8 mouse cellular contexts compared by ENCODE assay signal in genomic region chr15:102105764-102106730, GRCm38 (mm10). TPM values are rescaled to one million over a fixed set of nuclear protein-coding genes. Genes with fewer than 3 reads are reported as not detected.
A peak's percentile ranks its signal among the peaks of the same experiment; 100 is the strongest.
DNase-seq lines count a peak whose midpoint lies in the region; ATAC-seq and TF ChIP-seq lines count a peak whose summit lies in the region.

No protein-coding gene starts in this region.

- TF ChIP-seq CTCF in cerebellum, adult 2 months (IDR thresholded peaks at IDR 0.05; ENCODE audit: borderline replicate concordance, insufficient read depth, low read depth, low read length): no peak

- no peaks in the 10 kb centered on the region for H3K9me3 ChIP-seq in embryonic facial prominence, embryonic 15.5 days (replicated peaks)
- no peaks in the 10 kb centered on the region for H3K9me3 ChIP-seq in intestine, embryonic 14.5 days (ENCODE audit: control insufficient read depth, low read length)
- no peaks in the 10 kb centered on the region for H3K9me3 ChIP-seq in lung, embryonic 16.5 days (ENCODE audit: control insufficient read depth, low read length)

- H3K4me1 ChIP-seq in cerebellum, adult 2 months (ENCODE audit: control insufficient read depth, insufficient read depth, low read length): peaks cover 21% of the 10 kb centered on the region
- H3K4me1 ChIP-seq in embryonic facial prominence, embryonic 15.5 days: peaks cover 85% of the 10 kb centered on the region
- H3K4me1 ChIP-seq in intestine, embryonic 14.5 days (replicated peaks; ENCODE audit: control insufficient read depth, insufficient read depth, low read length): peaks cover 57% of the 10 kb centered on the region
- peaks cover 72% of the 10 kb centered on the region for H3K4me1 ChIP-seq in lung, embryonic 16.5 days (replicated peaks; ENCODE audit: control insufficient read depth, insufficient read depth, low read length)

- no peaks in the 10 kb centered on the region for H3K27me3 ChIP-seq in cerebellum, adult 2 months (ENCODE audit: control insufficient read depth, insufficient read depth, low read length)
- H3K27me3 ChIP-seq in embryonic facial prominence, embryonic 15.5 days: no peaks in the 10 kb centered on the region
- no peaks in the 10 kb centered on the region for H3K27me3 ChIP-seq in intestine, embryonic 14.5 days (replicated peaks; ENCODE audit: control insufficient read depth, insufficient read depth, low read length)
- no peaks in the 10 kb centered on the region for H3K27me3 ChIP-seq in lung, embryonic 16.5 days (ENCODE audit: control insufficient read depth, insufficient read depth, low read depth, low read length)

- 22% methylated on average over 18 of the region's 18 CpGs for WGBS in cerebellum, adult 2 months
- 34% methylated on average over 18 of the region's 18 CpGs for WGBS in embryonic facial prominence, embryonic 15.5 days
- 38% methylated on average over 18 of the region's 18 CpGs for WGBS in intestine, embryonic 14.5 days
- WGBS in lung, embryonic 16.5 days: 39% methylated on average over 18 of the region's 18 CpGs

- ATAC-seq in embryonic facial prominence, embryonic 15.5 days (ENCODE audit: insufficient number of reproducible peaks, low FRiP score, low TSS enrichment, low read depth): 0 out of 2 replicates have a peak, but pooled peaks have one; percentile 1
- no peak for ATAC-seq in intestine, embryonic 14.5 days (replicated peaks; ENCODE audit: low FRiP score, low TSS enrichment, low read depth)
- ATAC-seq in lung, embryonic 16.5 days (ENCODE audit: low read depth): no peak

- 0 out of 2 replicates have a peak overlapping the region, but pooled peaks have one; percentile 15 for H3K9ac ChIP-seq in embryonic facial prominence, embryonic 15.5 days
- H3K9ac ChIP-seq in intestine, embryonic 14.5 days (ENCODE audit: low read length): no peak overlapping the region
- H3K9ac ChIP-seq in lung, embryonic 16.5 days (ENCODE audit: low read length): peak overlapping the region; percentile 42

- no peak for TF ChIP-seq POLR2A in cerebellum, adult 2 months (IDR thresholded peaks at IDR 0.05; ENCODE audit: borderline replicate concordance, insufficient read depth, low read length)

- peak; percentile 23 for DNase-seq in cerebellum, adult 11 months
- DNase-seq in cerebellum, adult 2 months: no peak
- DNase-seq in CD4-positive helper T cell, adult 2 months (ENCODE audit: low read depth, low spot score): peak; percentile 63
- DNase-seq in intestine, embryonic 14.5 days (ENCODE audit: low spot score): no peak
- DNase-seq in thymus, postnatal 4 days: peak; percentile 68
- DNase-seq in gastrocnemius, postnatal 10 days: no peak

- H3K36me3 ChIP-seq in embryonic facial prominence, embryonic 15.5 days: peaks cover 53% of the 10 kb centered on the region
- peaks cover 46% of the 10 kb centered on the region for H3K36me3 ChIP-seq in intestine, embryonic 14.5 days (ENCODE audit: control insufficient read depth, insufficient read depth, low read length)
- H3K36me3 ChIP-seq in lung, embryonic 16.5 days (ENCODE audit: control insufficient read depth, insufficient read depth, low read length): peaks cover 17% of the 10 kb centered on the region

- peak overlapping the region; percentile 25 for H3K4me2 ChIP-seq in embryonic facial prominence, embryonic 15.5 days (replicated peaks)
- peak overlapping the region; percentile 43; the same call in 1 of the 2 replicates for H3K4me2 ChIP-seq in intestine, embryonic 14.5 days (ENCODE audit: low read length)
- peak overlapping the region; percentile 33 for H3K4me2 ChIP-seq in lung, embryonic 16.5 days (ENCODE audit: low read depth, low read length)

- H3K4me3 ChIP-seq in cerebellum, adult 2 months (replicated peaks; ENCODE audit: insufficient read depth, low read depth, low read length): no peak overlapping the region
- H3K4me3 ChIP-seq in embryonic facial prominence, embryonic 15.5 days (replicated peaks): peak overlapping the region; percentile 27
- H3K4me3 ChIP-seq in intestine, embryonic 14.5 days (ENCODE audit: low read depth, low read length): no peak overlapping the region
- peak overlapping the region; percentile 0; the same call in 1 of the 2 replicates for H3K4me3 ChIP-seq in lung, embryonic 16.5 days (ENCODE audit: low read length)

- H3K27ac ChIP-seq in cerebellum, adult 2 months (ENCODE audit: insufficient read depth, low read length): no peak overlapping the region
- H3K27ac ChIP-seq in embryonic facial prominence, embryonic 15.5 days (replicated peaks): peak overlapping the region; percentile 63
- H3K27ac ChIP-seq in intestine, embryonic 14.5 days (ENCODE audit: low read depth): no peak overlapping the region
- peak overlapping the region; percentile 50 for H3K27ac ChIP-seq in lung, embryonic 16.5 days (ENCODE audit: low read length)

RNA-seq across cellular contexts. Expression of gene Tns2, which starts 5.8 kb away (rescaled TPM):
- 33.6 and 33.7 TPM in 2 replicates for polyA plus RNA-seq in cerebellum, adult 2 months (2012; rRNA removed)
- 45.5 and 57.2 TPM in 2 replicates for polyA plus RNA-seq in embryonic facial prominence, embryonic 15.5 days (2015; fragmentation: Nextera tagmentation; extraction: Ambion mirVana)
- polyA plus RNA-seq in intestine, embryonic 14.5 days (2014; fragmentation: Nextera tagmentation; extraction: Ambion mirVana): 41.5 and 48.8 TPM in 2 replicates
- 68.5 and 72.8 TPM in 2 replicates for polyA plus RNA-seq in lung, embryonic 16.5 days (2015; fragmentation: Nextera tagmentation; extraction: Ambion mirVana)
- 10 to 100 TPM; 38.8 to 41.9 TPM for total RNA-seq in gastrocnemius, postnatal 10 days (2021)

RNA-seq across cellular contexts. Expression of gene Spryd3, which starts 30.0 kb away (rescaled TPM):
- polyA plus RNA-seq in cerebellum, adult 2 months (2012; rRNA removed): 159 and 161 TPM in 2 replicates
- 27.4 and 31.7 TPM in 2 replicates for polyA plus RNA-seq in embryonic facial prominence, embryonic 15.5 days (2015; fragmentation: Nextera tagmentation; extraction: Ambion mirVana)
- polyA plus RNA-seq in intestine, embryonic 14.5 days (2014; fragmentation: Nextera tagmentation; extraction: Ambion mirVana): 14.4 and 16.1 TPM in 2 replicates
- polyA plus RNA-seq in lung, embryonic 16.5 days (2015; fragmentation: Nextera tagmentation; extraction: Ambion mirVana): 21.2 and 22.7 TPM in 2 replicates
- 10 to 100 TPM; 14.2 to 14.8 TPM for total RNA-seq in gastrocnemius, postnatal 10 days (2021)

RNA-seq across cellular contexts. Expression of gene Eif4b, which starts 32.5 kb away (rescaled TPM):
- polyA plus RNA-seq in cerebellum, adult 2 months (2012; rRNA removed): 114 TPM in 2 replicates
- polyA plus RNA-seq in embryonic facial prominence, embryonic 15.5 days (2015; fragmentation: Nextera tagmentation; extraction: Ambion mirVana): 107 and 113 TPM in 2 replicates
- 141 and 152 TPM in 2 replicates for polyA plus RNA-seq in intestine, embryonic 14.5 days (2014; fragmentation: Nextera tagmentation; extraction: Ambion mirVana)
- 122 and 123 TPM in 2 replicates for polyA plus RNA-seq in lung, embryonic 16.5 days (2015; fragmentation: Nextera tagmentation; extraction: Ambion mirVana)
- 100 to 1,000 TPM; 151 to 152 TPM for total RNA-seq in gastrocnemius, postnatal 10 days (2021)

RNA-seq across cellular contexts. Expression of gene Igfbp6, which starts 38.1 kb away (rescaled TPM):
- polyA plus RNA-seq in cerebellum, adult 2 months (2012; rRNA removed): 15.0 and 18.7 TPM in 2 replicates
- polyA plus RNA-seq in embryonic facial prominence, embryonic 15.5 days (2015; fragmentation: Nextera tagmentation; extraction: Ambion mirVana): 8.3 and 8.8 TPM in 2 replicates
- polyA plus RNA-seq in intestine, embryonic 14.5 days (2014; fragmentation: Nextera tagmentation; extraction: Ambion mirVana): 8.8 and 10.4 TPM in 2 replicates
- 25.8 and 34.5 TPM in 2 replicates for polyA plus RNA-seq in lung, embryonic 16.5 days (2015; fragmentation: Nextera tagmentation; extraction: Ambion mirVana)
- total RNA-seq in gastrocnemius, postnatal 10 days (2021): 10 to 100 TPM; 66.0 to 77.5 TPM

RNA-seq across cellular contexts. Expression of gene Soat2, which starts 44.3 kb away (rescaled TPM):
- 0.08 TPM in 1 of 2 replicates, not detected in the other for polyA plus RNA-seq in cerebellum, adult 2 months (2012; rRNA removed)
- 0.21 and 0.41 TPM in 2 replicates for polyA plus RNA-seq in embryonic facial prominence, embryonic 15.5 days (2015; fragmentation: Nextera tagmentation; extraction: Ambion mirVana)
- polyA plus RNA-seq in intestine, embryonic 14.5 days (2014; fragmentation: Nextera tagmentation; extraction: Ambion mirVana): 3.0 and 4.7 TPM in 2 replicates
- 0.30 and 0.50 TPM in 2 replicates for polyA plus RNA-seq in lung, embryonic 16.5 days (2015; fragmentation: Nextera tagmentation; extraction: Ambion mirVana)
- total RNA-seq in gastrocnemius, postnatal 10 days (2021): under 1 TPM; 0.14 to 0.27 TPM

Comparison
In these comparisons a context has a peak if more than half of its experiments do, and no peak if none do; other contexts are left out.
1. DNase-seq: peak in cerebellum, adult 11 months (single experiment), CD4-positive helper T cell, adult 2 months (single experiment) and thymus, postnatal 4 days (single experiment); none in cerebellum, adult 2 months (0 of 2), intestine, embryonic 14.5 days (single experiment) and gastrocnemius, postnatal 10 days (single experiment).
2. H3K27ac ChIP-seq: peak in embryonic facial prominence, embryonic 15.5 days (single experiment) and lung, embryonic 16.5 days (single experiment); none in cerebellum, adult 2 months (single experiment) and intestine, embryonic 14.5 days (single experiment).
3. H3K4me3 ChIP-seq: peak in embryonic facial prominence, embryonic 15.5 days (single experiment) and lung, embryonic 16.5 days (single experiment); none in cerebellum, adult 2 months (single experiment) and intestine, embryonic 14.5 days (single experiment).
4. Peak in every context shown above with its lines, with median percentiles within 50 percentile points of each other: H3K4me2 ChIP-seq.